Mouse (Mus musculus): ENCODE measurements around the gene Csnk1g1.

Csnk1g1 gene

DNA sequence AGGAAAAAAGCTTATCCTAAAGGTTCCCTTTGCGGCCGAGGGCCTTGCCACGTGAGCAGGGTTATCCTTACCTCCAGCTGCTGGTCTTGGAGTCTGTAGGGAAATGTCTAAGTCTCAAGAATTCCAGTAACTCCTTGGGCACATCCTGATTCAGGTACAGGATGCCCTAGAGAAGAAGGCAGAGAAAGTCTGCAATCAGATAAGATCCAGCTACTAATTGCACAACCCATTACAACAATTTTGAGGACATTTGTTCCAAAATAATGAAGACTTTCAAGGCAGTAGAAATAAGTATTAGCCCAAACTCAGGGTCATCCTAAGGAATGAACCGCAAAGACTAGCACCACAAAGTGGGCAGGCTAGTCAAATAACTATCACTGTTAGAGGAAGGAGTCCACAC, 159.3 kb downstream of the Csnk1g1 start:
- H3K27me3 ChIP-seq (ENCODE audit: control insufficient read depth, insufficient read depth, low read length, poor library complexity, severe bottlenecking): no peaks in the 10 kb centered on the region
- DNase-seq (ENCODE audit: low read depth, low spot score): no peak
- H3K36me3 ChIP-seq (ENCODE audit: control insufficient read depth, insufficient read depth, low read length, poor library complexity, severe bottlenecking): peaks cover 5% of the 10 kb centered on the region; the same call in 1 of the 2 replicates

DNA sequence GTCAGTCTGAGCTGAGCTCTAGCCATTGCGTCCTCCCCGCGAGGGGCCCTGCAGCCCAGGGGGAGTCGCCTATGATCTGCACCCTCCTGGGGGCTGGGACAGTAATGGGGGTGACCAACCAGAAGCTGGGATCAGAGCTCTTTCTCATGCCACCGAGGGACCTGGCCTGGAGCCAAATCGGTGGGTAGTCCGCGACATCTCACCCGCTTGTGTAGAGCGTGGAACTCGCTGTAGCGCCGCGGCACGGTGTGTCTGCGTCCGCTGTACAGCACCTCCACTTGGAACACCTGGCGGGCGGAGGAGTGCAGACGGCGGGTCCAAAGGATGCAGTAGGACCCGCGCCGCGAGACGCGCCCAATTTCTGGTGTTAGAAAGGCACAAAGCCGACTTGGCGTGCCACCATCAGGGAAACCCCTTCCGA, 160.3 kb downstream of the Csnk1g1 start:
- peak; percentile 36 for DNase-seq (ENCODE audit: low read depth, low spot score)
- peaks cover 5% of the 10 kb centered on the region; the same call in 1 of the 2 replicates for H3K36me3 ChIP-seq (ENCODE audit: control insufficient read depth, insufficient read depth, low read length, poor library complexity, severe bottlenecking)
- H3K27me3 ChIP-seq (ENCODE audit: control insufficient read depth, insufficient read depth, low read length, poor library complexity, severe bottlenecking): no peaks in the 10 kb centered on the region

DNA sequence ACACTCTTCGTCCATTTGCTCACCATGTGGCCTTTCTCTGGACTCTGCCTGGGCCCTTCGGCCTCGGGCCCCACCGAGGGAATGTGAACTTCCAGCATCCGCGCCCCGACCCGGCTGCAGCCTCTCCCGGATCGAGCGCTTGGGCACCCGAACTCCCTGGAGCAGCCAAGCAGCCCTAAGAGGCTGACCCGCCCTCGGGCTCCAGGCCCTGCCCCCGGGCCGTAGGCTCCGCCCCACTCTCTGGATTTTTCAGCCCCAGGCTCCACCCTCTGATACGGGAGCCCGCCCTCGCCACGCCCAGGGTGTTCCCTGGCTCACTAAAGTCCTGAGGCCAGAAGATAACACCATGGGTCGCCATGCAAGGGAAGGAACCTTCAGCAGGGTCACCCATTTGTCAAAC, 160.9 kb downstream of the Csnk1g1 start, which contains the start of gene Snx22:
Gene Snx22, minus strand, starts transcription at position 137 of the 400 bp plus-strand sequence.
- peak; percentile 75 for DNase-seq (ENCODE audit: low read depth, low spot score)
- H3K27me3 ChIP-seq (ENCODE audit: control insufficient read depth, insufficient read depth, low read length, poor library complexity, severe bottlenecking): no peaks in the 10 kb centered on the region

DNA sequence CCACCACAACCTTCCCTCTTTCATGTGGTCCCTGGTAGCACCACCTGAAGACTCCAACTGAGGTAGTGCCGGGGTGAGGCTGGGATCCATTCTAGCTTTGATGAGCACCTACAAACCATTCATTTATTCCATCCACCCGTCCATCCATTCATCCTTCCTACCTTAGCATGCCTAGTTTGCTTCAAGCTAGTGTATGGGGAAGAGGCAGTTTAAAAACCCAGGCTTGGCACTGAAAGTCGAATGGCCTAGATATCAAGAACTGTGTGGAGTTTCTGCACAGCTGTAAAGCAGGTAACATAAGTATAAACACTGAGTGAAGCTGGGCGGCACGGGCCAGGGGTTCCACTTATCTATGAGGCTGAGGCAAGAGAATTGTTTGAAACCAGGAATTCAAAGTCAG, 161.4 kb downstream of the Csnk1g1 start:
- Histone ChIP-seq H3K27me3 (ENCODE audit: control insufficient read depth, insufficient read depth, low read length, poor library complexity, severe bottlenecking) (no peaks in the 10 kb centered on the region), H3K36me3 (ENCODE audit: control insufficient read depth, insufficient read depth, low read length, poor library complexity, severe bottlenecking) (peaks cover 5% of the 10 kb centered on the region; the same call in 1 of the 2 replicates)
- no peak for DNase-seq (ENCODE audit: low read depth, low spot score)

More for the DNA sequence above, 160.9 kb downstream of the Csnk1g1 start, which contains the start of gene Snx22:
- H3K36me3 ChIP-seq (ENCODE audit: control insufficient read depth, insufficient read depth, low read length, poor library complexity, severe bottlenecking): peaks cover 5% of the 10 kb centered on the region; the same call in 1 of the 2 replicates

DNA sequence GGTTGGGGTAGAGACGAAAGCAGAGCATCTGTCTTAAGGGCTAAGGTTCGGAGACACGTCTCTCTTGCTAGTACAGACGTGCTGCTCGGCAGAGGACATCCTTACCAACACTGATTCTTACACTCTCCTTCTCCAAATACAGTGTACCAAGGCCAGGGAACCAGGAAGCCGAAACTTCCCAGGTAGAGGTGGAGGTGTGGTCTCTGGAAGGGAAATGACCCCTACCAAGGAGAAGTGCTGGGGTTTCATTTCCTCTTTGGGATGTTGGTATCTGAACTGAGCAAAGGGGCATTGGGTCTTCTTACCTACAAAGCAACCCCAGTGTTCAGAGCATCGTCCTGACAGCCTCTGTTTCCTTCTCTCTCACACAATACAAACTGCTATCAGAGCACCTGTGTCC, 164.0 kb downstream of the Csnk1g1 start:
- peak; percentile 57 for DNase-seq (ENCODE audit: low read depth, low spot score)

DNA sequence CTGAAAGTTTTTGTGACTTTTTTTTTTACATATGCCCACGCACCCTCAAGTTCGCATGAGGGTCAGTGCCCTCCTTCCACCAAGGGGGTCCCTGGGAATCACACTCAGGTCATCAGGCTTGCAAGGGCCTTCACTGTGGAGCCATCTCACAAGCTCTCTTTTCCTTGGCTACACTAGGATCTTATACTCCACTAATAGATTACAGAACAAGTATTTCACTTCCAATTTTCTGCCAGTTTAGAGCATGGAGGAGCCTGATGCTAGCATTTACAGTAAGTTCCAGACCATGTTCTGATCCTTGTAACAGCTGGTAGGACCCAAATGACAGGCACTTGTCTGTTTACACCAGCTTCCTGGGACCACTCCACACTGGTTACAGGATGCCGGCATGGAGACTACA, 169.3 kb downstream of the Csnk1g1 start:
- Histone ChIP-seq H3K36me3 (ENCODE audit: control insufficient read depth, insufficient read depth, low read length, poor library complexity, severe bottlenecking) (no peaks in the 10 kb centered on the region), H3K27me3 (ENCODE audit: control insufficient read depth, insufficient read depth, low read length, poor library complexity, severe bottlenecking) (no peaks in the 10 kb centered on the region)
- no peak for DNase-seq (ENCODE audit: low read depth, low spot score)

More for the DNA sequence above, 164.0 kb downstream of the Csnk1g1 start:
- Histone ChIP-seq H3K36me3 (ENCODE audit: control insufficient read depth, insufficient read depth, low read length, poor library complexity, severe bottlenecking) (no peaks in the 10 kb centered on the region), H3K27me3 (ENCODE audit: control insufficient read depth, insufficient read depth, low read length, poor library complexity, severe bottlenecking) (no peaks in the 10 kb centered on the region)

DNA sequence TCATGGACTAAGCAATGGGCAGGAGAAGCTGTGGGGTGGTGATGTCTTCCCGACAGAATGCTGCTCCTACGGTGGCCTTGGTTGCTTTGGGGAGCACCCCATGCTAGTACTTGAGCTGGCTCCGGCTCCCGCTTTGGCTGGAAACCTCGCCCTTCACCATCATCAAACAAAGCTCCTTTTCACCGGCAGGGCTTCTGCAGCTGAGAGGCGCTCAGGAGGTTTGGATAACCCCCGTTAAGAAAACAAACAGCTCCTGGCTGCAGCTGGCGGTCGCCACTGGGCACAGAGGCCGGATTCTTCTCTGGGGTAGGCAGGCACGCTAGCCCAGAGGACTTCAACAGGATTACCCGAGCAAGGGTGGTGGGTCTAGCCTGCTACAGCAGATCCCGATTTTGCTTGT, 169.8 kb downstream of the Csnk1g1 start:
- Histone ChIP-seq H3K27me3 (ENCODE audit: control insufficient read depth, insufficient read depth, low read length, poor library complexity, severe bottlenecking) (no peaks in the 10 kb centered on the region), H3K36me3 (ENCODE audit: control insufficient read depth, insufficient read depth, low read length, poor library complexity, severe bottlenecking) (no peaks in the 10 kb centered on the region)
- no peak for DNase-seq (ENCODE audit: low read depth, low spot score)

DNA sequence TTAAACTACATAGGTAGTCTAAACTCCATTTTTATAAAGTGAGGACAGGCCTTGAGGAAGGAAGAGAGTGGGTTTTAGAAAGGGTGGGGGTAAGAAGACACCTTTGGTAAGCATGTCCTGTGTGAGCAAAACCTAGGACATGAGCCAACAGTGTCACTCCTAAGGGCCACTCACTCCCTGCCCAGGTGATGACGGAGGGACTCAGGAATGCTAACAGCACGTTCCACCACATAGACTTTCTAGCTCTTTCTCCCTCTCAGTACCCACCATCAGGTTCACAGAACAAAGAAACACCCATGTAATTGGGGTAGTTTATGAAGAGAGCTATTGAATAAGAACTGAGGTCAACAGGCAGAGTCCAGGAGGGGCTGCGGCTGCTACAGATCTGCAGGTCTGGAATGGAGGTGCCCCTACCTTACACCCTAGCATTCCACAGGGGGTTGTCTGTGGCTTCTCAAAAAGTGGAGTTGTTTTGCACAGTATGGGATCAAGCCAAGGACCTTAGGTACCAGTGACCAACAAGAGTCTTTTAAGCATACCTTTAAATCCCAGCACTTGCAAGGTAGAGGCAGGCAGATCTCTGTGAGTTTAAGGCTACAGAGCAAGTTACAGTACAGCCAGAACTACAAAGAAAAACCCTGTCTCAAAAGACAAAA, 172.2 kb downstream of the Csnk1g1 start:
- no peak for DNase-seq (ENCODE audit: low read depth, low spot score)
- Histone ChIP-seq H3K27me3 (ENCODE audit: control insufficient read depth, insufficient read depth, low read length, poor library complexity, severe bottlenecking) (no peaks in the 10 kb centered on the region), H3K36me3 (ENCODE audit: control insufficient read depth, insufficient read depth, low read length, poor library complexity, severe bottlenecking) (no peaks in the 10 kb centered on the region)

DNA sequence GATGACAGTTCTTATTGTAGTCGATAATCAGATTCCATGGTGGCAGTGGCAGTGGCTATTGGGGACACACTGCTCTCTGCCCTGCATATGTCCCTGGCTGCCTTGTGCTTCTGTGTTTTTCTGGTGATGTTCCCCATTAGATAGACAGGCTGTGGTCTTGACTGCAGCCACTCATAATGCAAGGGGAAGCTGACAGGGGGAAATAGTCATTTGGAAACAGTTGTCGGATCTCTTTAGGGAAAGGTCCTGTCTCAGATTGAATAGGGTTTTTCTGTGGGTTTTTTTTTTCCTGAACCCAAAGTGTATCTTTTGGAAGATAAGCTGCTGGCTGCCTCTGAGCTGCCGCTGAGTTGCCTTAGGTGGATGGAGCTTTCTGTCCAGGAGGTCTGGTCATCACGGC, 173.3 kb downstream of the Csnk1g1 start:
- no peaks in the 10 kb centered on the region for H3K27me3 ChIP-seq (ENCODE audit: control insufficient read depth, insufficient read depth, low read length, poor library complexity, severe bottlenecking)
- H3K36me3 ChIP-seq (ENCODE audit: control insufficient read depth, insufficient read depth, low read length, poor library complexity, severe bottlenecking): no peaks in the 10 kb centered on the region; the same call in 1 of the 2 replicates

DNA sequence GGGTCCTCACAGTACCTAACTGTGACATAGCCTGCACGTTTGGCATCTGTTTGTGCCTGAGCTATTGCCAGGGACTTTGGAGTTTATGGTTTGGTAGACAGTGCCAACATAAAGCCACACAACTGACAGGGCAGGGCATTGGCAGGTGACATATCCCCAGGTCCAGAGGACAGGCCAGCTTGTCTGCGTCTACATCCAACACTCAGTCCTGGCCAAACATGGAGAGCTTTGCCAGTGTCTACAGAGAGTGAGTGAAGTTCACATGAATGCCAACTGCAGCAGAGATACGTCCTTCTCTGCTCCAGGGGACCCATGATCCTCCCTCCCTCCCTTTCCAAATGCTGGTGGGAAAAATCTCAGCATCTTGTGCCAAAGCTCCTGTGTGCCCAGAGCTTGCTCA, 175.4 kb downstream of the Csnk1g1 start:
- DNase-seq (ENCODE audit: low read depth, low spot score): no peak
- Histone ChIP-seq H3K36me3 (ENCODE audit: control insufficient read depth, insufficient read depth, low read length, poor library complexity, severe bottlenecking) (peaks cover 2% of the 10 kb centered on the region), H3K27me3 (ENCODE audit: control insufficient read depth, insufficient read depth, low read length, poor library complexity, severe bottlenecking) (no peaks in the 10 kb centered on the region)

More for the DNA sequence above, 173.3 kb downstream of the Csnk1g1 start:
- no peak for DNase-seq (ENCODE audit: low read depth, low spot score)

DNA sequence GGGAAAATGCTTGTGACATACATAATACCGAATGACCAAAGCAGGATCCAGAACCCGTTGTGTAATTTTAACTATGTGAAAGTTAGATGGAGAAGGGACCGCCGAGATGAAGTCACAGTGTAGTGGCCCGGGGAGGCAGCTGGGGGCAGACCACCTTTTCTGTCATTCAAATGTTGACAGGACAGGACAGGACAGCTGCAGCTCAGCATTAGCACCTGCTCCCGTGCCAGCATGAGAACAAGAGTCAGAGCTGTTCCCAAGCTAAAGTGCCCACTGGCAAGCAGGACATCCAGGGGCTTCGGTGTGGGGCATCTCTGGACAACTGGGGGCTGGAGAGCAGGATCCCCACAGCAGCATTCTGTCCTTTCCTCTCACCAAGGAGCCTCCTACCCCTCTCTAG, 178.3 kb downstream of the Csnk1g1 start:
- no peaks in the 10 kb centered on the region for H3K27me3 ChIP-seq (ENCODE audit: control insufficient read depth, insufficient read depth, low read length, poor library complexity, severe bottlenecking)
- H3K36me3 ChIP-seq (ENCODE audit: control insufficient read depth, insufficient read depth, low read length, poor library complexity, severe bottlenecking): peaks cover 4% of the 10 kb centered on the region
- DNase-seq (ENCODE audit: low read depth, low spot score): no peak

DNA sequence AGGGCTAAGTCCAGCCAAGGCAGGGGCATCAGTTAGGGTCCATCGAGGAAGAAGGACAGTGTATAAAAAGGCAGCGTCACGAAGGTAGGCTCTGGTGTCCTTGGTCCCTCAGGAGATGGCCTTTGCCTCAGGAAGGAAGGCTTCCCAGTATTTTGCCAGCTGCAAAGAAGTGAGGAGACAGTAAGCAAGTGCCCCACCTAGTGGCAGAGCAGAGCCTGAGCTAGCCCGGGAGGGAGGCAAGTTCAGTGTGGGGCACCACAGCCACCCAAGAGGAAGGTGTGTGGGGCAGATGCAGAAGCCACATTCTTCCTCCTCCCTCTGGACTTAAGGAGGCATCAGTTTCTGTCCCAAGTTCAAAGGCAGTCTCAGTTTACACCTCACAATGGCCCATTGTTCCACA, 179.7 kb downstream of the Csnk1g1 start:
- peaks cover 7% of the 10 kb centered on the region for H3K36me3 ChIP-seq (ENCODE audit: control insufficient read depth, insufficient read depth, low read length, poor library complexity, severe bottlenecking)
- no peaks in the 10 kb centered on the region for H3K27me3 ChIP-seq (ENCODE audit: control insufficient read depth, insufficient read depth, low read length, poor library complexity, severe bottlenecking)
- DNase-seq (ENCODE audit: low read depth, low spot score): peak; percentile 45

DNA sequence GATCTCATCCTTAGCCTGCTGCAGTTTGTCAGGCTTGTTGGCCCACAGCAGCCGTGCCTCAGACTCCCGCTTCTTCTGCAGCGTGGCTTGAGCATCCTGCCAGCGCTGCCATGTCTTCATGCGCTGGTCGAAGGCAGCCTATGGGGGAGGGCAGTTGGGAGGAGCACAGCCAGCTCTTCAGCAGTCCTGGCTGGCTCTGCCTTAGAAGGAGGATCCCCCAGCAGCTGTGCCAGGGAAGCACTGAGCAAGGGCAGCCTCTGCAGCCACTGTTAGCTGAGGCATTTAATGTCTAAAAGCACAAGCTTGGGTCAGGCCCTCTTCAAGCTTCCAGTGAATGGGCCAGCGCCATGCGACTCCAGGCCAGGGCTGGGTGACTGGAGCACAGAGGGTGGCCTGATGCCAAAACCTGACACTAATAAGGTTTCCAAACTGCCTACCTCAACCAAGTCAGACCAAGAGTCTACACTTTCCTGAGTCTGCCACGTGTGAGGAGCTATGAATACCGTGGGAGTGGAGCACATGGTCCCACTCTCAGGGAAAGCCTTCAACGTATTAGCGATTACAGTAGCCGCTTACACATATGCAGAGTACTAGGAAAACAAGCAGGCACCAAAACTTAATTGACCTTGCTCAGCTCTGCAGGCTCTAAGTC, 182.0 kb downstream of the Csnk1g1 start:
- Histone ChIP-seq H3K27me3 (ENCODE audit: control insufficient read depth, insufficient read depth, low read length, poor library complexity, severe bottlenecking) (no peaks in the 10 kb centered on the region), H3K36me3 (ENCODE audit: control insufficient read depth, insufficient read depth, low read length, poor library complexity, severe bottlenecking) (peaks cover 9% of the 10 kb centered on the region)
- DNase-seq (ENCODE audit: low read depth, low spot score): no peak

DNA sequence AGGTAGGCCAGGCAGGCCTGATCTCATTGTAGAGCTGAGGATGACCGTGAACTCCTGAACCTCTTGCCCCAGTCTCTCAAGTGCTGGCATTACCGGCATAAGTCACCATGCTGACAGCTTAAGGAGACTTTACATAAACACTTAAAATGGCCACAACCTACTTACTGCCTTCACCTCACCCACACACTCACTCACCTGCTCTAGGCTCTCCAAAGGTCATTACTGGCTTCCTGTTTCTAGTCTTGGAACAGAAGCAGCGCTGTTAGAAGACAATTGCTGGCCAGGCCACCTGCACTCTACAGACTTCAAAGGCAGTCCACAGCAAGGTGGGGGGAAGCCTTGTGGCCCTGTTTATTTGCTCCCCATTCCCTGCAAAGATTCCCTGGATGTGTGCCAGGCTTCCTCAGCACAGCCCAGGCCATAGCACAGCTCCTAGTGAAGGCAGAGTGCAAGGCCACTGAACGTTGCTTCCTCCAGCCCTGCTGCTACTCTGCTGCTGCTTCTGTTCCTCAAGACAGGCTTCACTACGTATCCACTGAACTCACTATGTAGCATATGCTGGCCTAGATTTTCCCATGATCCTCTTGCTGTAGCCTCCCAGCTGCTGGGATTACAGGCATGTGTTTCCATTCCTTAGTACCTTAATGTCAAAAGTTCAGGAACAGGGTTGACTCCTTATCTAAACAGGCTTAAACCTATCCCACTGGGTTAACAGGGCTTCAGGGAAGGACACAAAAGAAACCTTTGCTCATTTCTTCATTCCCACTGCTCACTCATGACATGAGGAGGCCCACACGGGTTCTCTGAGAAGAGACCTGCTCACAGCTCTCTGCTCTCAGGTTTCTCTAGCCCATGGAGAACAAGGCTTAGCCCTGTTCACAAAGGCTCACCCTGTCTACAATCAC, 182.9 kb downstream of the Csnk1g1 start:
- peaks cover 9% of the 10 kb centered on the region for H3K36me3 ChIP-seq (ENCODE audit: control insufficient read depth, insufficient read depth, low read length, poor library complexity, severe bottlenecking)
- H3K27me3 ChIP-seq (ENCODE audit: control insufficient read depth, insufficient read depth, low read length, poor library complexity, severe bottlenecking): no peaks in the 10 kb centered on the region
- DNase-seq (ENCODE audit: low read depth, low spot score): no peak

DNA sequence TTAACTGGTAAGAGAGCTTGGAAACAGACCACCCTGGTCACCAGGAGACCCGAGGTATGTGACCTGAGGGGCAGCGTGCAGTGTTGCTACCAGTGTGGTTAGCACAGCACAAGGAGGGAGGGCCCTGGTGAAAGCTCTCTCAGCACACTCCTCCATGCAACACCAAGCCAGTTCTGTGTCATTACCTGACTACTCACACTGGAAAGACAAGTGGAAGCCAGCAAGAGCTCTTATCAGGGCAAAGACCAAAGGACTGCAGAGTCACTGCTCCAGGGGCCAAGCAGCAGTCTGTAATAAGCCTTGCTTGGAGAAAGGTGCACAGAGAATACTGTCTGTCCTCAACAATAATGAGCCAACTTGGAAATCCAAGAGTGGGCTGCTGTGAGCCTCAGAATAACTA, 183.9 kb downstream of the Csnk1g1 start:
- peaks cover 8% of the 10 kb centered on the region for H3K36me3 ChIP-seq (ENCODE audit: control insufficient read depth, insufficient read depth, low read length, poor library complexity, severe bottlenecking)
- H3K27me3 ChIP-seq (ENCODE audit: control insufficient read depth, insufficient read depth, low read length, poor library complexity, severe bottlenecking): no peaks in the 10 kb centered on the region
- DNase-seq (ENCODE audit: low read depth, low spot score): no peak

Measured in splenic B cell, adult 2 months (primary cell).